Mouse (Mus musculus) spleen, postnatal 10 days (tissue): ENCODE measurements around the gene Ccdc40.
"Not testable (repeated sequence)": the region's sequence is repeated elsewhere in the genome, so short reads cannot be mapped to it uniquely, and the experiment has no call there.

Experiments used
- DNase-seq, 2 experiments: peaks; one replicate each; pipeline ENCODE4 v3.0.0; 2021 to 2022; ENCODE audit warnings: low spot score in 2 of 2

The Ccdc40 gene

GRCm38 (mm10) chr11:119237007-119237406 is 8.6 kb downstream of the Ccdc40 start:
- peak in 1 of 2 experiments; percentile 11 for DNase-seq

- peak; percentile 24 to 57 for DNase-seq
Observed at GRCm38 (mm10) chr11:119237568-119238304, 9.4 kb downstream of the Ccdc40 start.

DNA sequence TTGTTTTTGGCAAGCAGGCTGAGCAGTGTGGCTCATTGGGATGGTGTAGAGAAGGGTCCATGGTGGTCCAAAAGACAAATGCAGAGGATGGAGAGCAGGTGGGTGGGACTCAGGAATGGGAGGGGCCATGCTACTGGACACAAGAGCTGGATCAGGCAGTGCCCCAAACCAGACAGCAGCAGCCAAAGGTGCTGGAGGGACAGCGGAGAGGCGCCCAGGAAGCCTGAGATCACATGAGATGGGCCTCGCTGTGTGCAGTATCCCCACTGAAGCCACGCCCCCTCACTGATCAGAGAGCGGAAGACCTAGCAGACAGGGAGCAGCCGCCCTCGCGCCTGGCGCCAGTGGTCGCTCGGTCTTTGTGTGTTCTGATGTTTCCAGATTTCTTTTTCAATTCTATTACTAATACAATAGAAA is 9.9 kb downstream of the Ccdc40 start:
- peak; percentile 35 to 84 for DNase-seq

GRCm38 (mm10) chr11:119239480-119239879 is 11.1 kb downstream of the Ccdc40 start:
- DNase-seq: no peak

- DNase-seq: not testable (repeated sequence)
Observed at GRCm38 (mm10) chr11:119245543-119245942, 17.2 kb downstream of the Ccdc40 start.

- DNase-seq: peak; percentile 31 to 61
Observed at GRCm38 (mm10) chr11:119249011-119249410, 20.6 kb downstream of the Ccdc40 start.

- DNase-seq: peak in 1 of 2 experiments; percentile 41
Observed at GRCm38 (mm10) chr11:119250998-119251397, 22.6 kb downstream of the Ccdc40 start.

GRCm38 (mm10) chr11:119252854-119253541 is 24.6 kb downstream of the Ccdc40 start:
- peak in 1 of 2 experiments; percentile 68 for DNase-seq

GRCm38 (mm10) chr11:119256557-119256956 is 28.2 kb downstream of the Ccdc40 start:
- not testable (repeated sequence) for DNase-seq

DNA sequence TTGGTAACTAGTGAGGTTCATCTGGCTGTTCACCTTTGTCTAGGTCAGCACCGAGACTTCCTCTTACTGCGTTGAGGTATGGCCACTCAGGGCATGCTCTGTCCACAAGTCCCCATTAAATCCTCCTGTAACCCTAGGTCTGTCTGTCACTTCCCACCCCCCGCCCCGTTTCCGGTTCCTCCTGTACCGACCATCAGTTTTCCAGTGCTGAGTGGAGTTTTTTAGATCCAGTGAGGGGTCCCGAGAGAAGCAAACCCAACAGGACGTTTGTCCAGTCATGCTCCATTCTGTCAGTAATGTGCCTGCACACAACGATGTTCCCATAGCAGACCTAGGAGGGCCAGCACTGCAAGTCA is 29.8 kb downstream of the Ccdc40 start:
- DNase-seq: no peak

DNA sequence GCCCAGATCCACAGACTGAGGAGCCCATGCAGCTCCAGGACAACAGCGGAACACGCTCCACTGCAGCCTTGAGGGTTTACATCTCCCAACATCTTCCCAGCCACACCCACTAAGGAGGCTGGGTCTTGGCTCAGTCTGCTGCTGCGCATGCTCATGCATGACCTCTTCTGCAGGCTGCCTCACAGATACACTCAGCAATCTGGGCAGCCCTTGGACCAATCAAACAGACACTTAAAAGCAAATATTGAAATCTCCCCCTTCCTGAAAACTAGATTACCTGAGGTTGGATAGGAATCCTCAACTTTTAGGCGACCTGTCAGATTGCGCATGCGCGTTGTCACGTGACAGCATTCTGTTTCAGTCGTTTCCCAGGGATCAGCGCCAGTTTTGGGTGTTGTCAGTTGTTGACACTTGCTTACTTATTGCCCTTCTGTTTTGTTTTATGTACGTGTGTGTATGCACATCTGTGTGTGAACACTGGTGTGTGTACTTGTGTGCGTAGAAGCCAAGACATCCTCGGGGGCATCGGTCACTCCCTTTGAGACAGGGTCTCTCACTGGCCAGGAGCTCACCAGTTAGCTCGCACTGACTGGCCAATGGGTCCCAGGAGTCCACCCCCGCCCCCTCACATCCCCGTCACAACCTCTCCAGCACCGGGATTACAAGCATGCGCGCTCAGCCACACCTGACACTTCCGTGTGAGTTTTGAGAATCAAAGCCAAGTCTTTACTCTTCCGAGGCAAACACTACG is 30.4 kb downstream of the Ccdc40 start:
- DNase-seq: peak; percentile 38 to 66

DNA sequence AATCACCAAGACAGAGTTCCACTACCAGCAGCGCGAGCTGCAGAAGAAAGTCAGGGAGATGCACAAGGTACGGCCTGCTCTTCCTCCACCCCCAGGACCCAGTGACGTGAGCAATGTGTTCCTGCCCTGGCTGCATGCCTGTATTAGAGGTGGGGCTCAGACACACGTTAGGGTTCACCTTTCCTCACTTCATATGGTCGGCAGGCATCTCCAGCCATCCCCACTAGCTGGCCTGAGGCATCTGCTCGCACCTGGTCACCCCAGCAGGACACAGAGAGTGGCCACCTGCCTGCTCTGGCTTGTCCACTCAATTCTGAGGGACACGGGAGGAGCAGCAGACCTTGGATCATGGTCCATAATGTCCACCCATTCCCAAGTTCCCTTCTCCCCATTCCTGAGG is 31.6 kb downstream of the Ccdc40 start:
- no peak for DNase-seq

GRCm38 (mm10) chr11:119264413-119264812 is 36.0 kb downstream of the Ccdc40 start:
- DNase-seq: no peak

- DNase-seq: no peak
Observed at GRCm38 (mm10) chr11:119265811-119266210, 37.4 kb downstream of the Ccdc40 start.

- DNase-seq: no peak
Observed at GRCm38 (mm10) chr11:119267241-119267674, 38.9 kb downstream of the Ccdc40 start.

DNA sequence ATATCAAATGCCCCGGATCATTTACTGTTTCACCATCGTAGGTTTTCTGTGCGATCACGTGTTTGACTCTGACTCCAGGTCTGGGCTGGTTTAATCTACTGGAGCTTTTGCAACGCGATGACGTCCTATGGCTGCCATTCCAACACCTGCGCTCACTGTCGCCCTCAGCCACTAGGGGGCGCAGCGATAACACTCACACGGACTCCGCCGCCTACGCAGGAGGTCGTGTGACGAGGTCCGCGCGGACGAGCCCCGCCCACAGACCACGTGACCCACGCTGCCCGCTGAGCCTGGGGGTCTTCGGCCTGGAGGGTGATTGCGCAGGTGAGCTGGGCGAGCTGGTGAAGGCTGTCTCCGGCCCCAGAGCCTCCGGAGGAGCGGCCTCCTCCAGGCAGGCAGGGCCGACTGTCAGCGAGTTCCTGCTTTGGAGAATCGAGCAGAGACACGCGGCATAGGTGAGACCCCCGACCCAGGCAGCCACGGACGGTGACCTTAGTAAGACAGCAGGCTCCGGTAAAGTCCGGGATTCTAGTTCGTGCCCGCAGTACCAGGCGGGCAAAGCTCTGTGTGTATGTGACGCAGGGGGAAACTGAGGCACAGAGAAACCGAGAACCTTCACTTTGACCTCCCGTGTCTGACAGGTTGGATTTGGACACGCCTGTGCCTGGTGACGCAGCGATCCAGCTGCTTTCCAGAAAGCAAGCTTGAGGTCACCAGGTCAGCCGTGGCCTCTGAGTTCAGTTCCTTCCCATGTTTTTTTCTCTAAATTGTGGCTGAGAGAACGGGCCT is 39.6 kb downstream of the Ccdc40 start, which contains the start of gene Gaa:
Gaa (plus strand) TSS at position 120 of the 789 bp plus-strand sequence.
- DNase-seq: peak; percentile 94 to 97

- no peak for DNase-seq
Observed at GRCm38 (mm10) chr11:119268557-119269195, 40.3 kb downstream of the Ccdc40 start.

- not testable (repeated sequence) for DNase-seq
Observed at GRCm38 (mm10) chr11:119272492-119272891, 44.1 kb downstream of the Ccdc40 start.

DNA sequence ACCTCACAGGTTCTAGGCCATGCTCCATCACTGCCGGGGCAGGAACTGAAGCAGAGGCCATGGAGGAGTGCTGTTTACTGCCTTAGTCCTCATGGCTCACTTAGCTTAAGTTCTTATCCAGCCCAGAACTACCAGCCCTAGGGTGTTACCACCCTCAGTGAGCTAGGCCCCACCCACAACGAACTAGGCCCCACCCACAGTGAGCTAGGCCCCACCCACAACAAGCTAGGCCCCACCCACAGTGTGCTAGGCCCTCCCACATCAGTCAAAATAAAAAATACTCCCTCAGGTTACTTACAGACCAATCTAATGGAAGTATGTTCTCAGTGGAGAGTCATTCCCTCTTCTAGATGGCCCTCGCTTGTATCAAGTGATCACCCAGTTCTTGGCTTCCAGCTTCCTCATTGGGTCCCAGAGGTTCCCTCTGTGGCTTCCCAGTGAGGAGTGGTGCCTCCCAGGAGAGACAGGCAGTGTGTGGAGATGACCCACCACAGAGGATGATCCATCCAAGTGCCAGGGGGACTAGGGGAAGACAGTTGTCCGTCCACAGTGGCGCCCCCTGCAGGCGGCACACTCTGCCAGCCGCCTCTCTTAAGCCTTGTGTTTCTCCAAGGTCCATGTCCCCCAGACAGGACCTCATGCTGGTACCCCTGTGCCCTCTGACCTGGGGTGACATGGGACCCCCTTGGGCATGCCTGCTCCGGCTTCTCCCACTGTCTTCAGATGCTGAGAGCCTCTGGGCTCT is 45.0 kb downstream of the Ccdc40 start:
- DNase-seq: peak in 1 of 2 experiments; percentile 48

GRCm38 (mm10) chr11:119281030-119281429 is 52.7 kb downstream of the Ccdc40 start:
- no peak for DNase-seq
